Mouse (Mus musculus) embryo, embryonic 10 days (tissue): Measurements from ENCODE around the gene F2r.

Experiments used
- DNase-seq: peaks from one replicate; pipeline ENCODE4 v3.0.0-alpha.2; 2015; ENCODE audit warnings: low spot score

F2r gene

GRCm38 (mm10) chr13:95632144-95632543 lies 13.9 kb upstream of the F2r start:
- no peak for DNase-seq

DNA sequence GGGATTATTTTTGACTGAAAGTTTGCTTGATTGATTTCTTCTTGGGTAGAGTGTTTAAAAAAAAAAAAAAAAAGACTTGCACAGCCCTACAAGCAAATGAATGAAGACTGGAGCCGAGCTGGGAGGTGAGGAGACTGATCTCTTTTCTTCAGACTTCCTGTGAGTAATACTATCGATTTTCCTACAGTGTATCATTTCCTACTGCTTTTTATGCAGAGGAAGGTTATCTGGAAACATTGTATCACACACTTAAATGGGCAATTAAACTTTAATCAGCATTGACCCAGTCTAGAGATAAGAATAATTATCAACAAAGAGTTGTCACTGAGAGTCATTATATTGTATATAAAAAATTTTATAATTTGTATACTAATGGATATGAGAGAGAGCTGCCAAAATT lies 12.5 kb upstream of the F2r start:
- DNase-seq: no peak

DNA sequence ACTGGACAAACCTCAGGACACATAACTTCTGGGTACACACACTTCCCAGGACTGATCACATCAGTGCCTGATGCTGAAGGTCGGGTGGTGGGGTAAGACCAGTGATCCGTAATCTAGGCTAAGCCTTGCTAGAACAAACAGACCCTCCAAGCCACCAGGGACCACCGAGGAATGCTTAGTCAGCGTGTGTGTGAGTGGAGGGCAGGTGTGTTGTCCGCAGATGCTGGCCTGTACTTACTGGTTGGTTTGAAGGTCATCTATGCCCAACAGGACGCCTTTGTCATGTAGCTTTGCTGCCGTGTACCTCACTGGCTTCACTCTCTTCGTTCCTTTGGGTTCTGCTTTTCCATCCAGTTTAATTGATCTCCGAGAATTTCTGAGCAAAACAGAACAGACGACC lies 11.5 kb upstream of the F2r start:
- no peak for DNase-seq

- no peak for DNase-seq
Measured at GRCm38 (mm10) chr13:95626696-95627095, 8.4 kb upstream of the F2r start.

GRCm38 (mm10) chr13:95623042-95623441 lies 4.8 kb upstream of the F2r start:
- no peak for DNase-seq

GRCm38 (mm10) chr13:95621563-95621962 lies 3.3 kb upstream of the F2r start:
- no peak for DNase-seq

- DNase-seq: no peak
Measured at GRCm38 (mm10) chr13:95618859-95619258, 572 bp upstream of the F2r start.

DNA sequence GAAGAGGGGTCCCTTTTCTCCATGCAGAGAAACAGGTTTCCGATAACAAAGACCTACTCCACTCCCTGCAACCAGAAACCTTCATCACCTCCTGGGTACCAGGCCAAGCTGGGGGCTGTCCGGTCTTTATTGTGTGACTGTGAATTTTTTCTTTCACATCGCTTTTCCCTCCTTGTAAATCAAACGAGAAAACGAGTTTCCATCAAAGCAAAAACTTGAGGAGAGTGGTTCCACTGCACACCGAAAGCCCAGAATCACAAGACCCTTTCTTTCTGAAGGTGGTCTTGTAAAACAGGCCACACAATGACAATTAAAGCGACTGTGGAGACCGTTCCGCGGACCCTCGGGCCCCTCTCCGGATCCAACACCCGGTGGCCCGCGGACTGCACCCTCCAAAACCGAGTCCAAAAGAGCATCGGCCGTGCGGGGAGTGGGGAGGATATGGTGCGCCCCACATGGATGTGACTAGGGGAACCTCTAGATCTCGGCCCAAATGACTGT lies 566 bp downstream of the F2r start:
- no peak for DNase-seq

DNA sequence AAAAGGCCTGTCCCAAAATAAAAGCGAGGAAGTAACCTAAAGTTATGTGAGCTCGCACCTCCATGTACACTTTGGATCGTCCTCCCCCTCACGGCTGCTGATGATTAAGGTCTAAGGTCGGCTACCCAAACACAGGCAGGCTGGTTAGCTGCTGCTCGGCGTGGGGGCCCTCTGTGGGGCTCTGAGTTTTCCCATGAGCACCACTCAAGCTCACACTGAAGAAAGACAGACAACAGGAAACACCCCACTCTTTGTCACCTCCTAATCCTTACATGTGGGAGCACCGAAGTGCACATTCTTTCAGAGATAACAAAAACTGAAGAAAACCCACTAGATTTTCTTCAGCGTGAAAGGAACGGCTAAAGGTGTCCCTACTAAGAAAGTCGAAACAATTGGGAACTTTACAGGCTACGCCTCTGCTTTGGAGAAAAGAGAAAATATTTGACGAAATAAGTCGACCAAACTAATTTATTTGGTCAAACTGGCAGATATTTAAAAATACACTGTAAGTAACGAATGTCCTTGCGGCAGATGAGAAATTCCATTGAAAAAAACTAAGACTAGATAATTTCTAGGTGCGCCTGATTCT lies 1.1 kb downstream of the F2r start:
- DNase-seq: peak; percentile 49

DNA sequence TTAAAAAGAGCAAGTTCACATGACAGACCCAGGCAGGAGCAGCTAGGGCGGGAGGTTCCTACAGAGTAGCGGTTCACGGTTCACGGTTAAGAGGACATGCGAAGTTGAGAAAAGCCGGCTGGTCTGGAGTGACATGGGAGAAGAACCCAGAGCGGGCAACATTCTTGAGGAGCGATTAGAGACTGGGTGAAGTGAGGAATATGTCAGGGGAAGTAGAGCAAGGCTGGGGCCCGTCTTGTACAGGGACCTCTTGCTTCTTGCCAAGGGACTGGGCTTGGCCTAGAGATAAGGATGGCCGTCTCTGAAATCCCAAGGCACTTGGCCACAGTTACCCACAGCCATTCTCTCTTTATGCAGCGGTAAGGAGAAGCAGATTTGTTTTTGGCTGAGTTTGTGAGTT lies 1.8 kb downstream of the F2r start:
- DNase-seq: no peak

GRCm38 (mm10) chr13:95614757-95615156 lies 3.5 kb downstream of the F2r start:
- no peak for DNase-seq

DNA sequence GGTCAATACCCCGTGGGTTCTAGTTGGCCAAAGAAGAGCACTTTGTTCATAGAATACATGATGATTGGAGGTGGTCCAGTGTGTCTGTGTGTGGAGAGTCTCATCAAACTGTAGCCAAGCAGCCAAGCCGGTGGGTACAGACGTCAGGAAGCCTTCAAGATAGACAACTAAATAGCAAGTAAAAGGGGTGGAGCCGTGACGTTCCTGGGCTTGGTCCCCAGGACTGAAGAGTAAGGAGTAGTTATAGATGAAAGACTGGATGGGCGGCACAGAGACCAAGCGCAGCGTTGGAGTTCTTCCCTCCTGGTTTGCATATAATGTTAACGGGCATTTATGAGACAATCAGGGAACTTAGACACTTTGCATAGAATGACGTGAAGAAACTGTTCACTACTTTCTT lies 6.0 kb downstream of the F2r start:
- DNase-seq: no peak

GRCm38 (mm10) chr13:95611752-95612151 lies 6.5 kb downstream of the F2r start:
- DNase-seq: no peak

DNA sequence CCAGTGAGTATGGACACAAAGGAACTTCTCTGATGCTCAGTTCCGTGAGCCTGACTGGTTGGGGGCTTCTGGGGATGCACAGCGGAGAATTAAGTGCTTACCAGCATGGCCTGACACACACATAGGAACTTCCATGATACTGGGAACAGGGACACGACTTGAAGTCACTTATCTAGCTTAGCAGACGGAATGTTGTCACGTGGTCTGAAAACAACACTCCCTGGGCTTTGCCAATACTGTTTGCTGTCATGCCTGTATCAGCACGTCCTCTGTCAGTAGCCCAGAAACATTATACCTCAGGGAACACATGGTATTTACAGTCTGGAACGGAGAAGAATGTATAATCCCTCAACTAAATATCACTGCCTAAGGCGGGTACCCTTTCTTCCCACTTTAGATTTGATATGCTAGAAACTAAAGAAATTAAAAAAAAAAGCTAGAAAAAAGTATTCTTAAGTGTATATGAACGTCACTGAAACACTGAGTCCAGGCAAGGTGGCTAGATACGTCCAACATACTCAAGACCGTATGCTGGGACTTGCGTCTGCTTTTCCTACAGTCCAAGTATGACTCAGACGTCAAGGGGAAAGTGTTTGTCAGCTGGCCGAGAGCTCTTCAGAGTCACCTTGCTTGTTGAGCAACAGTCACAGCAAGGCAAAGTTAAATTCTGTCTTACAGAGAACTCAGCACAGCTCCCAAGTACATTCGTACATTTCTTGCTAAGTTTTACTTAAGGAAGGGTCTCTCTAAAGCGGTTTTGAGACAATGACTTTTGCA lies 7.3 kb downstream of the F2r start:
- no peak for DNase-seq

- no peak for DNase-seq
Measured at GRCm38 (mm10) chr13:95609088-95609420, 9.2 kb downstream of the F2r start.

- DNase-seq: no peak
Measured at GRCm38 (mm10) chr13:95608416-95609087, 9.7 kb downstream of the F2r start.

DNA sequence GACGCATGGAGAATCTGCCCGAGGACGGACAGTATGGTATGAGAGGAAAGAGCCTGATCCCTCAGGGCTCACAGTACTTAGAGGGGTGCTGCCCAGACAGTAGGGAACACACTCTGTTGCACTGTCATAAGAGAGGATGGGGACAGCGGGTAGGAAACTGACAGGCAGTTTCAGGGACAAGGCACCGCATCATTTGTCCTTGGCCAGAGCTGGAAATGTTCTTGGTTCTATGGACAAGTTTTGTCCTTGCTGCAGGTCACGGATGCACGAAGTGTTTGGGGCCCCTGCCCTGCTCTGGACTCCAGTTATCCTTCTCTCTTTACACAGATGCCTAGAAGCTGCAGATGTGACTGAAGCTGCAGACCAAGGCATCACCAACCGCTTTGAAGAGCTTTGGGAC lies 11.3 kb downstream of the F2r start:
- no peak for DNase-seq

DNA sequence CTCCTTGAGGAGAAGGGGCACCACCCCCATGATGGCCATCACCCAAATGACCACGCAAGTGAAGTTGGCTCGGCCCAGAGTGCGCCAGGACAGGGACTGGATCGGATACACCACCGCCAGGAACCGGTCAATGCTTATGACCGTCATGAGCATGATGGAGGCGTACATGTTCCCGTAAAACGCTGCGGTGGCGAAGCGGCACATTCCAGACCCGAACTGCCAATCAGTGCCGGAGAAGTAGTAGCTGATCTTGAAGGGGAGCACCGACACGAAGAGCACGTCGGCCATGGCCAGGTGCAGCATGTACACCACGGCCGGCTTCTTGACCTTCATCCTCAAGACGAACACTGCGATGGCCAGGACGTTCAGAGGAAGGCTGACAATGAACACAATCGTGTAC lies 14.0 kb downstream of the F2r start:
- DNase-seq: no peak

GRCm38 (mm10) chr13:95599833-95600359 lies 18.4 kb downstream of the F2r start:
- no peak for DNase-seq

DNA sequence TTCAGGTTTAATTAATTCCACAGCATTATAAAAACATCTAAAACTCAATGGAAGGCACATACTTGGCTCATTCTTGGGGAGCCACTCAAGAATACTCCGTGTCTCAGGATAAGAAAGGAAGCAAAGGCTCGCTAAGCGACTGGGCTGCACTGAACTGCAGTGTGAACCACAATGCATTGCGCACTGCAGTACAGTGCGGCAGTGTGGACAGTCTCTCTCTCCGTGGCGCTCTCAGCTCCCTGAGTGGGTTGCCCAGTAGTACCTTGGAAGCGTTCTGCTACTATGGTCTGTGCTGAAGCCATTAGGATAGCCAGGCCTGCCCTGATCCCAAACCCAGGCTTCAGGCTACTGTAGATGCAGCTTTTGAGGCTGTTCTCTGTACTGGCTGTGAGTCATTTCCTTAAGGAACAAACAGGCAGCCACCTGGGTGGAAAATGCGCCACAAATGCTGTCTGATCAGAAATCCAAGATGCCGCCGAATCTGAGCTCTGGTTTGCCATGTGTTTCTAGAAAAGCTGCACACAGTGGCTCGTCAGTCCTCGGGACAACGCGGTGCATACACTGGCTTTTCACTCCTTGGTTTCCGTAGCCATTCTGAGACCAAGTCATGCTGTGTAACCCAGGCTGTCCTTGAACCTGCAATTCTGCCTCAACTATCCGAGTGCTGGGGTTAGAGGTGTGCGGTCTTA lies 19.9 kb downstream of the F2r start:
- no peak for DNase-seq

GRCm38 (mm10) chr13:95597578-95597977 lies 20.7 kb downstream of the F2r start:
- DNase-seq: no peak

DNA sequence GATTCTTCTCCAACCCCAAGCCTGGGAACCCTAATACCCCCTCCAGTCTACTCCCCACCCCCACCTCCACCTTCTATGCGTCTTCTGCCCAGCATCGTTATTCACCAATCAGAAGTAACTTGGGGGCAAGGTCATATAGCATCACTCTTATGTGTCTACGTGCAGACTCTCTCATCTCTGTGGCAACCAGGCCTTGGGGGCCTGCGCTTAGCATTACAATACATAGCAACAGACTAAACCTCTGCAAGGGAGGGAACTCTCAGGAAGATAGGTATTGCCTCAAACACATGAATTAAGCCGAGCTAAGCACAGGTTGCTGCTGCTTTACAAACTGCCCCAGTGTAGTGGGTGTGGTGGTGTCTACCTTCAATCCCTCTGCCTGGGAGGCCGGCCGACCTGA lies 21.6 kb downstream of the F2r start:
- no peak for DNase-seq

GRCm38 (mm10) chr13:95595921-95596320 lies 22.4 kb downstream of the F2r start:
- DNase-seq: no peak
